Mouse (Mus musculus) embryonic facial prominence, embryonic 13.5 days (tissue): ENCODE data around the gene Def8. TPM values are rescaled to one million over a fixed set of nuclear protein-coding genes. Genes with fewer than 3 reads are reported as not detected.
A peak's percentile ranks its signal among the peaks of the same experiment; 100 is the strongest.

ENCODE experiments used
- ATAC-seq: fragments of 200-750 bp; cut with Nextera tagmentation; 2 replicates; pipeline ENCODE4 v1.8.0; 2017; ENCODE audit warnings: low read depth; ENCODE audit not compliant: insufficient number of reproducible peaks, insufficient read depth, low FRiP score, low TSS enrichment
- H3K27ac ChIP-seq: fragments of 300-500 bp; sonication (generic); 2 replicates; pipeline ENCODE4 v1.5.1; 2015; ENCODE audit warnings: moderate library complexity, mild to moderate bottlenecking, inconsistent platforms
- H3K27me3 ChIP-seq: fragments of 300-500 bp; sonication (generic); 2 replicates; pipeline ENCODE4 v1.6.1; 2015; ENCODE audit warnings: mild to moderate bottlenecking, inconsistent platforms
- H3K36me3 ChIP-seq: fragments of 300-500 bp; sonication (generic); 2 replicates; pipeline ENCODE4 v1.6.1; 2015; ENCODE audit warnings: mild to moderate bottlenecking, inconsistent platforms
- H3K4me1 ChIP-seq: fragments of 300-500 bp; sonication (generic); 2 replicates; pipeline ENCODE4 v1.6.1; 2015; ENCODE audit warnings: inconsistent platforms
- H3K4me2 ChIP-seq: fragments of 300-500 bp; sonication (generic); 2 replicates; pipeline ENCODE4 v1.6.1; 2015; ENCODE audit warnings: moderate library complexity, mild to moderate bottlenecking, inconsistent platforms
- H3K4me3 ChIP-seq: fragments of 300-500 bp; sonication (generic); 2 replicates; pipeline ENCODE4 v1.5.1; 2015; ENCODE audit warnings: mild to moderate bottlenecking, inconsistent platforms
- H3K9ac ChIP-seq: fragments of 300-500 bp; sonication (generic); 2 replicates; pipeline ENCODE4 v1.6.1; 2015; ENCODE audit warnings: mild to moderate bottlenecking, inconsistent platforms
- H3K9me3 ChIP-seq: fragments of 300-500 bp; sonication (generic); 2 replicates; pipeline ENCODE4 v1.6.1; 2016; ENCODE audit warnings: inconsistent platforms
- WGBS: fragments of 180-500 bp; shearing (Covaris S2); methylation state at CpG from one replicate; pipeline ENCODE4 v1.1.7; 2015; ENCODE audit warnings: mixed read lengths; 5-methylcytosine and 5-hydroxymethylcytosine counted together
- polyA plus RNA-seq: library from polyadenylated mRNA; unstranded; fragments of >200 nt; fragmentation: Nextera tagmentation; extraction: Ambion mirVana; gene quantifications from 2 replicates; pipeline ENCODE4 v1.2.1, GENCODE M21; 2015

Def8 gene
- polyA plus RNA-seq: 38.3 and 43.2 TPM in 2 replicates

- no peak for ATAC-seq
These were observed at the start of gene Def8 for GRCm38 (mm10) chr8:123423441-123423840. Gene Def8, plus strand, starts transcription at chr8:123423527.

GRCm38 (mm10) chr8:123374239-123374578 is 49.1 kb upstream of the Def8 start:
- peak; percentile 62 for ATAC-seq
- 2% methylated on average over 20 of the region's 20 CpGs for WGBS
- Histone ChIP-seq H3K9ac (peak overlapping the region; percentile 87), H3K36me3 (peaks cover 17% of the 10 kb centered on the region; the same call in 1 of the 2 replicates), H3K27ac (peak overlapping the region; percentile 96), H3K27me3 (no peaks in the 10 kb centered on the region), H3K4me3 (peak overlapping the region; percentile 80), H3K4me1 (peaks cover 17% of the 10 kb centered on the region), H3K9me3 (no peaks in the 10 kb centered on the region), H3K4me2 (peak overlapping the region; percentile 76)

More at GRCm38 (mm10) chr8:123423441-123423840, at the start of gene Def8:
- Histone ChIP-seq H3K4me3 (peak within 1 kb of the TSS; percentile 23; the same call in 1 of the 2 replicates), H3K4me2 (peak within 1 kb of the TSS; percentile 49), H3K27ac (no peak within 1 kb of the TSS), H3K36me3 (peaks cover 13% of the 10 kb centered on the region), H3K9ac (0 out of 2 replicates have a peak within 1 kb of the TSS, but pooled peaks have one; percentile 46), H3K4me1 (peaks cover 6% of the 10 kb centered on the region), H3K9me3 (peaks cover 19% of the 10 kb centered on the region), H3K27me3 (no peaks in the 10 kb centered on the region)
- 57% methylated on average over 7 of the region's 7 CpGs for WGBS

GRCm38 (mm10) chr8:123375701-123376100 is 47.6 kb upstream of the Def8 start:
- Histone ChIP-seq H3K4me2 (no peak overlapping the region), H3K27ac (no peak overlapping the region), H3K9ac (peak overlapping the region; percentile 32; the same call in 1 of the 2 replicates), H3K9me3 (no peaks in the 10 kb centered on the region), H3K4me3 (no peak overlapping the region), H3K36me3 (peaks cover 17% of the 10 kb centered on the region; the same call in 1 of the 2 replicates), H3K4me1 (peaks cover 17% of the 10 kb centered on the region), H3K27me3 (no peaks in the 10 kb centered on the region)
- no peak for ATAC-seq
- 87% methylated on average over 10 of the region's 10 CpGs for WGBS

- no peak overlapping the region for H3K27ac ChIP-seq
- H3K4me1 ChIP-seq: peaks cover 17% of the 10 kb centered on the region
- no peaks in the 10 kb centered on the region for H3K27me3 ChIP-seq
- no peak for ATAC-seq
- peaks cover 21% of the 10 kb centered on the region for H3K36me3 ChIP-seq
- no peak overlapping the region for H3K4me2 ChIP-seq
- H3K9ac ChIP-seq: peak overlapping the region; percentile 32; the same call in 1 of the 2 replicates
- H3K9me3 ChIP-seq: no peaks in the 10 kb centered on the region
- no peak overlapping the region for H3K4me3 ChIP-seq
- 72% methylated on average over 8 of the region's 8 CpGs for WGBS
These were observed 47.2 kb upstream of the Def8 start for GRCm38 (mm10) chr8:123376106-123376505.

- peaks cover 70% of the 10 kb centered on the region for H3K36me3 ChIP-seq
- H3K27ac ChIP-seq: no peak overlapping the region
- H3K9ac ChIP-seq: no peak overlapping the region
- ATAC-seq: no peak
- H3K4me1 ChIP-seq: no peaks in the 10 kb centered on the region
- H3K9me3 ChIP-seq: no peaks in the 10 kb centered on the region
- WGBS: 92% methylated on average over 4 of the region's 4 CpGs
- no peak overlapping the region for H3K4me2 ChIP-seq
- H3K27me3 ChIP-seq: no peaks in the 10 kb centered on the region
- no peak overlapping the region for H3K4me3 ChIP-seq
These were observed 41.6 kb upstream of the Def8 start for GRCm38 (mm10) chr8:123381711-123382110.

- no peak overlapping the region for H3K27ac ChIP-seq
- 92% methylated on average over 8 of the region's 8 CpGs for WGBS
- H3K9me3 ChIP-seq: no peaks in the 10 kb centered on the region
- H3K4me3 ChIP-seq: no peak overlapping the region
- no peak for ATAC-seq
- H3K4me2 ChIP-seq: no peak overlapping the region
- H3K27me3 ChIP-seq: no peaks in the 10 kb centered on the region
- H3K36me3 ChIP-seq: peaks cover 73% of the 10 kb centered on the region
- no peak overlapping the region for H3K9ac ChIP-seq
- H3K4me1 ChIP-seq: no peaks in the 10 kb centered on the region
These were observed 40.8 kb upstream of the Def8 start for GRCm38 (mm10) chr8:123382516-123382915.

GRCm38 (mm10) chr8:123384883-123385540 is 38.3 kb upstream of the Def8 start:
- H3K9ac ChIP-seq: no peak overlapping the region
- H3K36me3 ChIP-seq: peaks cover 92% of the 10 kb centered on the region
- no peak overlapping the region for H3K4me3 ChIP-seq
- H3K9me3 ChIP-seq: no peaks in the 10 kb centered on the region
- ATAC-seq: no peak
- H3K4me1 ChIP-seq: no peaks in the 10 kb centered on the region
- WGBS: 62% methylated on average over 9 of the region's 9 CpGs
- no peaks in the 10 kb centered on the region for H3K27me3 ChIP-seq
- H3K27ac ChIP-seq: no peak overlapping the region
- no peak overlapping the region for H3K4me2 ChIP-seq

GRCm38 (mm10) chr8:123387041-123387440 is 36.3 kb upstream of the Def8 start:
- no peak overlapping the region for H3K27ac ChIP-seq
- no peaks in the 10 kb centered on the region for H3K4me1 ChIP-seq
- H3K4me3 ChIP-seq: no peak overlapping the region
- H3K4me2 ChIP-seq: no peak overlapping the region
- no peak for ATAC-seq
- no peak overlapping the region for H3K9ac ChIP-seq
- H3K36me3 ChIP-seq: peaks cover 99% of the 10 kb centered on the region
- no peaks in the 10 kb centered on the region for H3K9me3 ChIP-seq
- H3K27me3 ChIP-seq: no peaks in the 10 kb centered on the region
- 76% methylated on average over 3 of the region's 3 CpGs for WGBS

- peaks cover 99% of the 10 kb centered on the region for H3K36me3 ChIP-seq
- no peak for ATAC-seq
- H3K9ac ChIP-seq: no peak overlapping the region
- no peaks in the 10 kb centered on the region for H3K4me1 ChIP-seq
- no peak overlapping the region for H3K27ac ChIP-seq
- no peaks in the 10 kb centered on the region for H3K27me3 ChIP-seq
- no peak overlapping the region for H3K4me3 ChIP-seq
- no peak overlapping the region for H3K4me2 ChIP-seq
- no peaks in the 10 kb centered on the region for H3K9me3 ChIP-seq
- 91% methylated on average over 8 of the region's 8 CpGs for WGBS
These were observed 35.5 kb upstream of the Def8 start for GRCm38 (mm10) chr8:123387801-123388200.

GRCm38 (mm10) chr8:123389026-123389425 is 34.3 kb upstream of the Def8 start:
- WGBS: 90% methylated on average over 7 of the region's 7 CpGs
- ATAC-seq: no peak
- H3K4me1 ChIP-seq: no peaks in the 10 kb centered on the region
- no peaks in the 10 kb centered on the region for H3K27me3 ChIP-seq
- no peak overlapping the region for H3K27ac ChIP-seq
- H3K4me2 ChIP-seq: no peak overlapping the region
- no peak overlapping the region for H3K4me3 ChIP-seq
- H3K9me3 ChIP-seq: no peaks in the 10 kb centered on the region
- no peak overlapping the region for H3K9ac ChIP-seq
- peaks cover 99% of the 10 kb centered on the region for H3K36me3 ChIP-seq

- ATAC-seq: no peak
These were observed 25.0 kb upstream of the Def8 start for GRCm38 (mm10) chr8:123398308-123398707.

GRCm38 (mm10) chr8:123401936-123402335 is 21.4 kb upstream of the Def8 start:
- H3K4me1 ChIP-seq: peaks cover 18% of the 10 kb centered on the region
- no peak overlapping the region for H3K27ac ChIP-seq
- no peaks in the 10 kb centered on the region for H3K9me3 ChIP-seq
- H3K4me3 ChIP-seq: no peak overlapping the region
- no peak for ATAC-seq
- no peak overlapping the region for H3K9ac ChIP-seq
- no peaks in the 10 kb centered on the region for H3K27me3 ChIP-seq
- 87% methylated on average over 9 of the region's 9 CpGs for WGBS
- no peak overlapping the region for H3K4me2 ChIP-seq
- H3K36me3 ChIP-seq: peaks cover 65% of the 10 kb centered on the region

More at GRCm38 (mm10) chr8:123398308-123398707, 25.0 kb upstream of the Def8 start:
- H3K27ac ChIP-seq: no peak overlapping the region
- H3K4me2 ChIP-seq: no peak overlapping the region
- no peaks in the 10 kb centered on the region for H3K27me3 ChIP-seq
- no peak overlapping the region for H3K9ac ChIP-seq
- no peaks in the 10 kb centered on the region for H3K4me1 ChIP-seq
- no peaks in the 10 kb centered on the region for H3K9me3 ChIP-seq
- WGBS: 93% methylated on average over 13 of the region's 13 CpGs
- H3K4me3 ChIP-seq: no peak overlapping the region
- peaks cover 100% of the 10 kb centered on the region for H3K36me3 ChIP-seq
